Mouse (Mus musculus) forebrain, postnatal 0 days (tissue): ENCODE data around the gene Nck1. TPM values are rescaled to one million over a fixed set of nuclear protein-coding genes. Genes with fewer than 3 reads are reported as not detected.

ENCODE experiments used
- ATAC-seq: fragments of 200-750 bp; cut with Nextera tagmentation; 2 replicates; pipeline ENCODE4 v1.8.0; 2017; ENCODE audit warnings: mild to moderate bottlenecking, moderate library complexity
- DNase-seq: peaks from one replicate; pipeline ENCODE4 v3.0.0-alpha.2; 2015
- H3K27ac ChIP-seq: fragments of 300-500 bp; sonication (generic); 2 replicates; pipeline ENCODE4 v1.5.1; 2014; ENCODE audit warnings: low read depth, mild to moderate bottlenecking, antibody characterized with exemption, low read length, moderate library complexity, mixed read lengths
- H3K27me3 ChIP-seq: fragments of 300-500 bp; sonication (generic); 2 replicates; pipeline ENCODE4 v1.6.1; 2014; ENCODE audit warnings: mild to moderate bottlenecking, low read length, mixed read lengths; ENCODE audit not compliant: insufficient read depth
- H3K36me3 ChIP-seq: fragments of 300-500 bp; sonication (generic); 2 replicates; pipeline ENCODE4 v1.6.1; 2014; ENCODE audit warnings: mild to moderate bottlenecking, moderate library complexity; ENCODE audit not compliant: insufficient read depth
- H3K4me1 ChIP-seq: fragments of 300-500 bp; sonication (generic); 2 replicates; pipeline ENCODE4 v1.6.1; 2014; ENCODE audit warnings: antibody characterized with exemption; ENCODE audit not compliant: insufficient read depth
- H3K4me2 ChIP-seq: fragments of 300-500 bp; sonication (generic); 2 replicates; pipeline ENCODE4 v1.6.1; 2014; ENCODE audit warnings: low read depth, mild to moderate bottlenecking, moderate library complexity
- H3K4me3 ChIP-seq: fragments of 300-500 bp; sonication (generic); 2 replicates; pipeline ENCODE4 v1.5.1; 2014; ENCODE audit warnings: low read depth, low read length, mixed read lengths
- H3K9ac ChIP-seq: fragments of 300-500 bp; sonication (generic); 2 replicates; pipeline ENCODE4 v1.6.1; 2014; ENCODE audit warnings: mild to moderate bottlenecking
- H3K9me3 ChIP-seq: fragments of 300-500 bp; sonication (generic); 2 replicates; pipeline ENCODE4 v1.6.1; 2016; ENCODE audit warnings: low read length
- CTCF ChIP-seq: sonication (generic); IDR thresholded peaks from 2 replicates; pipeline ENCODE4 v1.5.1; 2016; ENCODE audit warnings: antibody characterized with exemption, control low read depth, low read depth
- WGBS: fragments of 180-500 bp; shearing (Covaris S2); extraction: QIAGEN DNeasy Blood & Tissue Kit; methylation state at CpG from one replicate; pipeline ENCODE4 v1.1.7; 2014; 5-methylcytosine and 5-hydroxymethylcytosine counted together
- polyA plus RNA-seq: library from polyadenylated mRNA; unstranded; fragments of >200 nt; fragmentation: Nextera tagmentation; extraction: Ambion mirVana; gene quantifications from 2 replicates; pipeline ENCODE4 v1.2.1, GENCODE M21; 2015
- total RNA-seq: library from RNA; depleted of rRNA; stranded (reverse); fragments of >200 nt; gene quantifications from 2 replicates; pipeline ENCODE4 v1.2.3, GENCODE M21; 2014; rRNA removed

Nck1 gene
- 14.7 and 19.5 TPM in 2 replicates for total RNA-seq
- polyA plus RNA-seq: 24.4 and 28.0 TPM in 2 replicates

DNA sequence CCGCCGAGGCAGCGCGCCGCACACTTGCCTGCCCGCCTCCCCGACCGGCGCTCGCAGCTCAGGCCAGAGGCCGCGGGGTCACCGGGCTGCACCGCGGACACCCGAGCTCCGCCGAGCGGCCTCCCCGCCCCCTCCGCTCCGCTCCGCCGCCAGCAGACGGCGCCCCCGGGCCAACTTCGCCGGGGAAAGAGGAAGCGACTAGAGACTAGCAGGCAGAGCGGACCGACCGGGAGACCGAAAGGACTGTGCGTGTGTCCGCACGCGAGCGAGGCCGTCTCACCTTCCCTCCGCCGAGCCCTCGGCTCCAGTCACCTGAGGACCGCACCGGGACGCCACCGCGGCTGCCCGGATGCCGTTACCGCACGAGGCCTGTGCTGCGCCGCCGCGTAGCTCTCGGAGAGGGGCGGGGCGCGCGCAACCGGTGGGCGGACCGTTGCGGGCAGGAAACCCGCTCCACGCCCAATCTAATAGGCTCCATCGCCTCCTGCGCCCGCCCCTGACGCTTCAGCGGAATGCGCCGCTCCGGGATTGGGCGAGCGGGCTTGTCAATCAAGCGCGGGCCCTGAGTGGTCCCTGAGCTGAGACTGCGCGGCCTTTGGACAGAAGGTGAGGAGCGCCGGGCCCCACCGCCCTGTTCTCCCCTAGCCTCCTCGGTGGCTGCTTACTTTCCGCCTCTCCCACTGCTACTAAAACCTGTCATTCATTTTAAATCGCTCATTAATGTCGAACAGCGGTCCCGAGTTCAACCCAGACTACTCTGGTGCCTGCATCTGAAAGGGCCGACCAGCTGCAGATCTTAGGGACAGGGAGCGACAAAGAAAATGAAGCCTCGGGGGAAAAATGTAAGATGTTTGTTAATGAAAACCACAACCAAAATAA, at the start of gene Nck1:
Gene Nck1 (minus strand): TSS at position 420 of the 879 bp plus-strand sequence.
- Histone ChIP-seq H3K9ac (peak within 1 kb of the TSS; percentile 79), H3K9me3 (no peaks in the 10 kb centered on the region), H3K4me3 (peak within 1 kb of the TSS; percentile 93), H3K27ac (peak within 1 kb of the TSS; percentile 82), H3K36me3 (no peaks in the 10 kb centered on the region), H3K27me3 (no peaks in the 10 kb centered on the region), H3K4me2 (peak within 1 kb of the TSS; percentile 83), H3K4me1 (peaks cover 8% of the 10 kb centered on the region)
- ATAC-seq: peak; percentile 100
- TF ChIP-seq CTCF: peak; percentile 78
- WGBS: under 1% methylated on average over 86 of the region's 93 CpGs
- DNase-seq: peak; percentile 99

GRCm38 (mm10) chr9:100590462-100590861, 44.5 kb upstream of the Nck1 start:
- H3K4me2 ChIP-seq: no peak overlapping the region
- H3K9me3 ChIP-seq: no peaks in the 10 kb centered on the region
- H3K36me3 ChIP-seq: no peaks in the 10 kb centered on the region
- 68% methylated on average over 4 of the region's 4 CpGs for WGBS
- no peaks in the 10 kb centered on the region for H3K27me3 ChIP-seq
- no peak overlapping the region for H3K9ac ChIP-seq
- no peaks in the 10 kb centered on the region for H3K4me1 ChIP-seq
- no peak for DNase-seq
- H3K27ac ChIP-seq: no peak overlapping the region
- H3K4me3 ChIP-seq: no peak overlapping the region
- no peak for TF ChIP-seq CTCF
- ATAC-seq: no peak

DNA sequence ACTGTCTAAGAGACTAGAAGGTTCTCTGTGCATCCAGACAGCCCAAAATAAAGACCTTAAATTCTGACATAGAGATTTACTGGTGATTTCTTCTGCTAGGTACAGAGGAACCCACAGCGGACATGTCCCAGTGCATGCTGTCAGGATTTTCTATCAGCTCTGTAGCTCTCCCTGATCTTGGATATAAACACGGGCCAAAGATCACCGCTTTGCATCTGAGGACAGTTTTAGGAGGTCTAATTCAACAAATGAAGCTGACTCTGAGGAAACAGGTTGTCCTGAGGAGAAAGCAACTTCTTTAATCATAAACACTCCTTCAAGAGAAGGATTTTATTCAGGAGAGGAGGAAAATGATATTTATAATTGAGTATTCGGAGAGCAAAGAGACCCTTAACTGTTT, 38.1 kb upstream of the Nck1 start:
- no peaks in the 10 kb centered on the region for H3K9me3 ChIP-seq
- H3K27me3 ChIP-seq: no peaks in the 10 kb centered on the region; the same call in none of the 2 replicates
- WGBS: 93% methylated on average over 4 of the region's 4 CpGs
- H3K27ac ChIP-seq: no peak overlapping the region
- no peak overlapping the region for H3K9ac ChIP-seq
- H3K4me3 ChIP-seq: no peak overlapping the region
- no peak overlapping the region for H3K4me2 ChIP-seq
- ATAC-seq (no peak), DNase-seq (no peak)
- no peaks in the 10 kb centered on the region for H3K36me3 ChIP-seq
- TF ChIP-seq CTCF: no peak
- no peaks in the 10 kb centered on the region for H3K4me1 ChIP-seq

- Histone ChIP-seq H3K4me1 (no peaks in the 10 kb centered on the region), H3K27me3 (no peaks in the 10 kb centered on the region; the same call in none of the 2 replicates), H3K4me2 (no peak overlapping the region), H3K9me3 (no peaks in the 10 kb centered on the region), H3K9ac (no peak overlapping the region; the same call in 1 of the 2 replicates), H3K27ac (no peak overlapping the region), H3K36me3 (no peaks in the 10 kb centered on the region), H3K4me3 (no peak overlapping the region)
- TF ChIP-seq CTCF: no peak
- DNase-seq (no peak), ATAC-seq (no peak)
- WGBS: 48% methylated on average over 13 of the region's 13 CpGs
Measured at GRCm38 (mm10) chr9:100582883-100583575, 37.1 kb upstream of the Nck1 start.

DNA sequence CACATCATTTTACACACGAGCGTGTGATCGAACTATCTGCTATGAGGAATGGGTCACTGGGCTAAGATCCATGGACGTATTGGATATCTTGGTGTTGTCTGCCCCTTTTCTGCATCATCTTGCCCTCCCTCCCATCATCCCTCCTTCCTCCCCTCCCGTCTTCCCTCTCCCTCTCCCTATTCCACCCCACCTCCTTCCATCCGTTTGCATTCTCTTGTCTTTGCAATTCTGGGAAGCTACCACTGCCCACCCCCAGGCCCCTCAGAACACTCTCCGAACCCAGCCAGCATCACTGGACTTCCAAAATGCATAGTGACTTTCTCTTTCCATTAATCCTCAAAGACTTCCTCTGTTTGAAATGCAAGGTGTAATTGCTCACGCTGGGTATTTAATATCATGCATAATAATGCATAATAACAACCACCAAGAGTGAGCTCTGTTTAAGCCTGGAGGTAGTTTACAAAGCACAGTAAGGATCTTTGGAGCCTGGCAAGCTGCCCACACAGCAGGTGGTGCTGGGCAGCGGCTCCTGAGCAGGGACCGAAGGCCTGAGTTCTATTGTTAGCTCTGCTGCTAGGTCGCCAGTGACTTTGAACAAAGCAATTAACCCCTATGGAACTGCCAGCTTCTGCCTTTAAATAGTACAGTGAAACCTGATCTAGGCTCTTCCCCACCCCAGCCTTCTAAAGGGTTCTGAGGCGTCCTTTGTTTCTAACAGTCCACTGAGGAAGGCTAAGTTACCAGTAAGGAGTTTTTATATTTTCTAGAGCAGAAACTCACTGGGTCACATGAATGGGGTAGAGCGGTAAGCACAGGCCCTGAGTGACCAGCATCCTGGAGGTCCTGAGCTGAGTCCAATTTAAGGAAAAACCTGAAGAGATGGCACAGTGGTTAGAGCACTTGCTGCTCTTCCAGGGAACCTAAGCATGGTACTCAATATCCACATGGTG, 35.9 kb upstream of the Nck1 start:
- DNase-seq (no peak), ATAC-seq (no peak)
- no peak overlapping the region for H3K4me3 ChIP-seq
- H3K4me2 ChIP-seq: no peak overlapping the region
- no peak for TF ChIP-seq CTCF
- H3K27me3 ChIP-seq: no peaks in the 10 kb centered on the region; the same call in none of the 2 replicates
- 25% methylated on average over 13 of the region's 13 CpGs for WGBS
- no peak overlapping the region for H3K9ac ChIP-seq
- H3K36me3 ChIP-seq: no peaks in the 10 kb centered on the region
- H3K27ac ChIP-seq: no peak overlapping the region
- H3K4me1 ChIP-seq: no peaks in the 10 kb centered on the region
- no peaks in the 10 kb centered on the region for H3K9me3 ChIP-seq

DNA sequence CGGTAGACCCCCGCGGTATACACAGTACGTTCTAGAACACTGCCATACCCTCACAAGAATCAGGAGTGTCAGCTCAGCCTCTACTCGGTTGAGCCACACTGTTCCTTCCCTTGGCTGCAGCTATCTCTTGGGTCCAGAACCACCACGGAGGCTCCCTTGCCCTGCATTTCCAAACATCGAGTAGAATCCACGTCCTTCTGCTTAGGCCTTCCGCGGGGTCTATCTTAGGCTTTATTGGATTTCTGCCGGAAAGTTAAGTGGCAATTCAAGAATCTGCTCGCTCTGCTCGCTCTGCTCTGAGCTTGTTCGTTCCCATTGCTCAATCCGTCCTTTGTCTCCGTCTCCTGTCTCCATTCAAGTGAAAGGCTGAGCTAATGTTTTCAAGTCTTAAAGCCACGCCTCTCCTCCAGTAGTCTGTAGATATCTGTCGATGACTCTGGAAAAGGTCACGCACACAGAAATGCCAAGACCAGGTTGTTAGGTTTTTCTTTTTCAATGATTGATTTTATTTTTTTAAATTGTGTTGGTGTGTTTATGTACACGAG, 34.3 kb upstream of the Nck1 start:
- Histone ChIP-seq H3K9me3 (no peaks in the 10 kb centered on the region), H3K9ac (no peak overlapping the region), H3K36me3 (no peaks in the 10 kb centered on the region), H3K27ac (no peak overlapping the region), H3K4me1 (no peaks in the 10 kb centered on the region), H3K27me3 (no peaks in the 10 kb centered on the region; the same call in none of the 2 replicates), H3K4me2 (no peak overlapping the region), H3K4me3 (no peak overlapping the region)
- TF ChIP-seq CTCF: no peak
- WGBS: 34% methylated on average over 20 of the region's 20 CpGs
- DNase-seq: peak; percentile 7
- ATAC-seq: peak; percentile 20; the same call in 1 of the 2 replicates
